Mouse (Mus musculus) CH12.LX (cell line): ENCODE measurements around the gene Tymp. TPM values are rescaled to one million over a fixed set of nuclear protein-coding genes. Genes with fewer than 3 reads are reported as not detected.

Experiments
- DNase-seq: peaks from one replicate; pipeline ENCODE4 v3.0.0-alpha.2; 2013; ENCODE audit errors: extremely low read depth
- H3K27ac ChIP-seq: 2 replicates; pipeline ENCODE4 v1.5.1; 2012; ENCODE audit warnings: low read depth, mild to moderate bottlenecking, control low read depth, moderate library complexity; ENCODE audit not compliant: insufficient read depth
- H3K27me3 ChIP-seq: replicated peaks from 2 replicates; pipeline ENCODE3; 2012; ENCODE audit warnings: inconsistent platforms
- H3K36me3 ChIP-seq, 2 experiments: replicated peaks in 1 of 2; 2 replicates each; pipeline versions ENCODE3 to v1.6.1; 2012; ENCODE audit warnings: inconsistent platforms in 1 of 2, low read length in 1 of 2, mild to moderate bottlenecking in 1 of 2, mixed read lengths in 1 of 2, moderate library complexity in 1 of 2; ENCODE audit not compliant: control insufficient read depth in 1 of 2, insufficient read depth in 1 of 2
- H3K4me1 ChIP-seq, 2 experiments: 2 replicates each; pipeline ENCODE4 v1.6.1; 2012; ENCODE audit warnings: inconsistent platforms in 1 of 2, moderate library complexity in 1 of 2; ENCODE audit not compliant: insufficient read depth in 2 of 2, control insufficient read depth in 1 of 2
- H3K4me2 ChIP-seq: 2 replicates; pipeline ENCODE4 v1.6.1; 2012; ENCODE audit warnings: low read depth, mild to moderate bottlenecking, control low read depth; ENCODE audit not compliant: poor library complexity, insufficient read depth, severe bottlenecking
- H3K4me3 ChIP-seq, 3 experiments: fragments of 150-350 bp in 1 of 3; sonication (generic) in 1 of 3; replicated peaks in 1 of 3; 2 replicates each; pipeline versions ENCODE3 to v1.5.1; 2011 to 2012; ENCODE audit warnings: low read depth in 2 of 3, low read length in 2 of 3, mild to moderate bottlenecking in 2 of 3, moderate library complexity in 2 of 3, control low read depth in 1 of 3, improper control_type of control experiment in 1 of 3, inconsistent platforms in 1 of 3, mixed read lengths in 1 of 3; ENCODE audit not compliant: poor library complexity in 1 of 3
- H3K79me2 ChIP-seq: replicated peaks from 2 replicates; pipeline ENCODE4 v1.6.1; 2012; ENCODE audit warnings: mild to moderate bottlenecking, moderate library complexity; ENCODE audit not compliant: control insufficient read depth, poor library complexity, insufficient read depth, severe bottlenecking; ENCODE audit errors: extremely low read depth
- H3K9ac ChIP-seq: 2 replicates; pipeline ENCODE4 v1.6.1; 2012; ENCODE audit warnings: low read depth, mild to moderate bottlenecking, control low read depth, moderate library complexity; ENCODE audit not compliant: insufficient read depth
- H3K9me3 ChIP-seq: replicated peaks from 2 replicates; pipeline ENCODE3; 2012; ENCODE audit warnings: low read length, inconsistent platforms, mixed read lengths
- CHD1 ChIP-seq: IDR thresholded peaks from 2 replicates; pipeline ENCODE4 v1.6.1; 2012; ENCODE audit warnings: low read depth, low read length, improper control_type of control experiment, inconsistent platforms
- CTCF ChIP-seq, 2 experiments: IDR thresholded peaks in 1 of 2; conservative IDR thresholded peaks in 1 of 2; 2 replicates each; pipeline ENCODE4 v1.5.1; 2011 to 2012; ENCODE audit warnings: low read depth in 2 of 2, low read length in 2 of 2, improper control_type of control experiment in 1 of 2, inconsistent platforms in 1 of 2, mild to moderate bottlenecking in 1 of 2, moderate library complexity in 1 of 2
- ETS1 ChIP-seq: conservative IDR thresholded peaks from 2 replicates; pipeline ENCODE4 v1.6.1; 2012; ENCODE audit warnings: low read depth, mild to moderate bottlenecking, inconsistent platforms, low read length, improper control_type of control experiment, moderate library complexity
- GABPA ChIP-seq: IDR thresholded peaks from 2 replicates; pipeline ENCODE4 v1.6.1; 2012; ENCODE audit warnings: low read depth, low read length, improper control_type of control experiment, inconsistent platforms; ENCODE audit not compliant: insufficient replicate concordance
- IRF4 ChIP-seq: IDR thresholded peaks from 2 replicates; pipeline ENCODE4 v1.6.1; 2014; ENCODE audit warnings: low read depth, mild to moderate bottlenecking, inconsistent platforms, low read length, improper control_type of control experiment
- JUN ChIP-seq: IDR thresholded peaks from 2 replicates; pipeline ENCODE4 v1.6.1; 2011; ENCODE audit warnings: low read depth, mild to moderate bottlenecking, low read length, improper control_type of control experiment, moderate library complexity; ENCODE audit not compliant: insufficient read depth
- JUND ChIP-seq: conservative IDR thresholded peaks from 2 replicates; pipeline ENCODE4 v1.6.1; 2011; ENCODE audit warnings: low read depth, low read length, improper control_type of control experiment
- KAT2A ChIP-seq: IDR thresholded peaks from 2 replicates; pipeline ENCODE4 v1.6.1; 2012; ENCODE audit warnings: low read length, improper control_type of control experiment, inconsistent platforms; ENCODE audit not compliant: insufficient replicate concordance
- MAFK ChIP-seq: IDR thresholded peaks from 2 replicates; pipeline ENCODE4 v1.6.1; 2011; ENCODE audit warnings: low read length, improper control_type of control experiment; ENCODE audit not compliant: insufficient replicate concordance
- MEF2A ChIP-seq: IDR thresholded peaks from 2 replicates; pipeline ENCODE4 v1.6.1; 2014; ENCODE audit warnings: low read depth, mild to moderate bottlenecking, inconsistent platforms, low read length, improper control_type of control experiment, borderline replicate concordance
- NRF1 ChIP-seq: IDR thresholded peaks from 2 replicates; pipeline ENCODE4 v1.6.1; 2014; ENCODE audit warnings: low read depth, mild to moderate bottlenecking, inconsistent platforms, low read length, improper control_type of control experiment, moderate library complexity
- PAX5 ChIP-seq: IDR thresholded peaks from 2 replicates; pipeline ENCODE4 v1.6.1; 2012; ENCODE audit warnings: low read length, inconsistent platforms, mixed read lengths
- POLR2AphosphoS2 ChIP-seq: IDR thresholded peaks from 2 replicates; pipeline ENCODE4 v1.6.1; 2011; ENCODE audit warnings: low read depth, low read length, improper control_type of control experiment
- RAD21 ChIP-seq: IDR thresholded peaks from 2 replicates; pipeline ENCODE4 v1.6.1; 2011; ENCODE audit warnings: low read depth, mild to moderate bottlenecking, low read length, improper control_type of control experiment, moderate library complexity
- RCOR1 ChIP-seq: conservative IDR thresholded peaks from 2 replicates; pipeline ENCODE4 v1.6.1; 2012; ENCODE audit warnings: low read depth, mild to moderate bottlenecking, inconsistent platforms, low read length, improper control_type of control experiment
- SIN3A ChIP-seq: IDR thresholded peaks from 2 replicates; pipeline ENCODE4 v1.6.1; 2012; ENCODE audit warnings: low read length, improper control_type of control experiment, inconsistent platforms
- TBP ChIP-seq: conservative IDR thresholded peaks from 2 replicates; pipeline ENCODE4 v1.6.1; 2011; ENCODE audit warnings: low read depth, low read length, improper control_type of control experiment
- USF2 ChIP-seq: conservative IDR thresholded peaks from 2 replicates; pipeline ENCODE4 v1.6.1; 2011; ENCODE audit warnings: low read depth, low read length, improper control_type of control experiment
- ZMIZ1 ChIP-seq: IDR thresholded peaks from 2 replicates; pipeline ENCODE4 v1.6.1; 2012; ENCODE audit warnings: low read depth, mild to moderate bottlenecking, inconsistent platforms, low read length, improper control_type of control experiment
- ZNF384 ChIP-seq: IDR thresholded peaks from 2 replicates; pipeline ENCODE4 v1.6.1; 2012; ENCODE audit warnings: low read depth, low read length, improper control_type of control experiment, inconsistent platforms
- dilution Hi-C: fragments of 300-500 bp; cut with MboI; formaldehyde crosslinking; loops from 2 replicates; pipeline ENCODE4 v1.14.3; 2020; ENCODE audit warnings: low sequenced_read_pairs; ENCODE audit not compliant: extremely low pct_unique_long_range_greater_than_20kb, extremely low pct_ligation_motif_present
- in situ Hi-C: fragments of 300-500 bp; cut with MboI; formaldehyde crosslinking; loops from 3 replicates; pipeline ENCODE4 v1.14.3; 2019; ENCODE audit warnings: low sequenced_read_pairs, low pct_ligation_motif_present, low pct_unique_long_range_greater_than_20kb, mixed read lengths
- polyA plus RNA-seq: library from polyadenylated mRNA; unstranded; fragments of >175 nt; gene quantifications from 2 replicates; pipeline ENCODE4 v1.2.1, GENCODE M21; 2012; ENCODE audit warnings: low read depth; ENCODE audit not compliant: insufficient read length
- total RNA-seq, 2 experiments: library from RNA; depleted of rRNA; stranded (reverse); fragments of 300-350 nt in 1 of 2; fragments of >200 nt in 1 of 2; gene quantifications; 2 replicates each; pipeline ENCODE4 v1.2.3; 2012 to 2014

Gene Tymp
- total and polyA plus RNA-seq, 3 experiments, result 1.4 to 2.4 (median 1.5) TPM

- Histone ChIP-seq H3K27me3 (peaks cover 58% of the 10 kb centered on the region), H3K9me3 (no peaks in the 10 kb centered on the region), H3K9ac (no peak overlapping the region), H3K79me2 (no peaks in the 10 kb centered on the region), H3K4me3 (no peak overlapping the region), H3K4me1 (no peaks in the 10 kb centered on the region), H3K27ac (no peak overlapping the region), H3K4me2 (no peak overlapping the region), H3K36me3 (no peaks in the 10 kb centered on the region)
- no peak for DNase-seq
- in situ Hi-C loops, result no loop called here
- dilution Hi-C loops, result no loop called here
- TF ChIP-seq RCOR1, result no peak
- no peak for TF ChIP-seq IRF4
- TF ChIP-seq KAT2A, result no peak
- no peak for TF ChIP-seq JUND
- no peak for TF ChIP-seq MEF2A
- no peak for TF ChIP-seq NRF1
- TF ChIP-seq RAD21, result no peak
- TF ChIP-seq USF2, result no peak
- no peak for TF ChIP-seq GABPA
- TF ChIP-seq TBP, result no peak
- no peak for TF ChIP-seq POLR2AphosphoS2
- TF ChIP-seq ZMIZ1, result no peak
- TF ChIP-seq CTCF (conservative IDR thresholded peaks at IDR 0.05 in 1 of 2, IDR thresholded peaks at IDR 0.05 in 1 of 2; ENCODE audit: low read depth in 2 of 2, low read length in 2 of 2), result no peak
- no peak for TF ChIP-seq MAFK
- no peak for TF ChIP-seq JUN
These were observed 10.3 kb upstream of the Tymp start for GRCm38 (mm10) chr15:89387127-89387526.

- no peak for TF ChIP-seq MAFK
- TF ChIP-seq NRF1, result no peak
- no peak for TF ChIP-seq SIN3A
- no peak for TF ChIP-seq PAX5
- TF ChIP-seq ZNF384, result no peak
- no peak for TF ChIP-seq CHD1
- no peak for TF ChIP-seq ZMIZ1
- no peak for TF ChIP-seq ETS1
- Histone ChIP-seq H3K79me2 (no peaks in the 10 kb centered on the region), H3K4me2 (no peak within 1 kb of the TSS), H3K9me3 (no peaks in the 10 kb centered on the region), H3K36me3 (no peaks in the 10 kb centered on the region), H3K4me1 (no peaks in the 10 kb centered on the region), H3K27me3 (peaks cover 49% of the 10 kb centered on the region), H3K4me3 (no peak within 1 kb of the TSS), H3K9ac (no peak within 1 kb of the TSS), H3K27ac (no peak within 1 kb of the TSS)
- in situ Hi-C loops (no loop called here), dilution Hi-C loops (no loop called here)
- no peak for DNase-seq
These were observed 7.8 kb upstream of the Tymp start, which contains the start of gene Klhdc7b for GRCm38 (mm10) chr15:89384617-89385016. Gene Klhdc7b (plus strand): TSS chr15:89384917.
